Mouse (Mus musculus): Measurements from ENCODE around the gene Rimklb. TPM values are rescaled to one million over a fixed set of nuclear protein-coding genes. Genes with fewer than 3 reads are reported as not detected.

Rimklb gene
- polyA plus RNA-seq, 1 experiment, result not detected

DNA sequence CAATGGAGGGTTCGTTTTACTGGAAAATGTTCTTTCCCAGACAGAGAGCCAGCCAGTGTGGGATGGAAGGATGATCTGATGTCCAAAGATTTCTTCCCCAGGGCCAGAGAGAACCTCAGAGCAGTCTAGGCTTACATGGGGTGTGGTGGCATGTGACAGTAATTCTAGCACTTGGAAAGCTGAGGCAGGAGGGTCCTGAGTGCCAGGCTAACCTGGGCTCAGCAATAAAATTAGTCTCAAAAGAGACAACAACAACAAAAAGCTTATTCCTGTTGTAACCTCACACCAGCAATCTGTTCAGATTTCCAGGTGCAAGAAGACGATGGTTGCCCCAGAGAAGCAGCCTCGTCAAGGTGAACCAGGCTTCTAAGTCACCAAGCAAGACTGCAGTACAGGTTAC lies 7.0 kb upstream of the Rimklb start, which contains the start of gene Mfap5:
Gene Mfap5 (plus strand): TSS at position 301 of the 400 bp plus-strand sequence.
- no peak for TF ChIP-seq GATA1 (IDR thresholded peaks at IDR 0.05; ENCODE audit: borderline replicate concordance, low read length)
- no peak for TF ChIP-seq FLI1 (IDR thresholded peaks at IDR 0.05; ENCODE audit: low read length)
- Histone ChIP-seq H3K4me1 (no peaks in the 10 kb centered on the region), H3K36me3 (replicated peaks; ENCODE audit: low read length) (no peaks in the 10 kb centered on the region), H3K4me3 (replicated peaks) (no peak within 1 kb of the TSS), H3K9me3 (no peaks in the 10 kb centered on the region), H3K27me3 (replicated peaks) (peaks cover 23% of the 10 kb centered on the region)

DNA sequence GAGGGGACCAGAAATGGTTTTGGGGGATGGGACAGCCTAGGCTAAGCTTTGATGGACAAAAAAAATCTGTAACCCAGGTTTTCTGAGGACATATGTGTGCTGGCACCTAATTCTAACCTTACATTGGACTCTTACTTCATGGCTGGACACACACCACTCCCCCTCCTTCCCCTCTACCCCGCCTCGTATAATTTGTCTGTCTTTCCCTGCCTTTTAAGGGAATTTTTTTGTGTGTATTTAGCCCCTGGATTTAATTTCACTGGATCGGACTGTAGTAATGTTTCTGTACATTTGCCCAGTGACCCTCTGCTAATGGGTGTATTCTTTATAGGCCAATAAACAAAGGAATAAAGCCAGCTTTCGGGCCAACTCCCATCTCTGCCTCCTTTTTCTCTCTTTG lies 6.5 kb upstream of the Rimklb start:
- TF ChIP-seq FLI1 (IDR thresholded peaks at IDR 0.05; ENCODE audit: low read length) (no peak), GATA1 (IDR thresholded peaks at IDR 0.05; ENCODE audit: borderline replicate concordance, low read length) (no peak)
- Histone ChIP-seq H3K9me3 (no peaks in the 10 kb centered on the region), H3K4me1 (no peaks in the 10 kb centered on the region), H3K27me3 (replicated peaks) (peaks cover 25% of the 10 kb centered on the region), H3K36me3 (replicated peaks; ENCODE audit: low read length) (no peaks in the 10 kb centered on the region), H3K4me3 (replicated peaks) (no peak overlapping the region)

DNA sequence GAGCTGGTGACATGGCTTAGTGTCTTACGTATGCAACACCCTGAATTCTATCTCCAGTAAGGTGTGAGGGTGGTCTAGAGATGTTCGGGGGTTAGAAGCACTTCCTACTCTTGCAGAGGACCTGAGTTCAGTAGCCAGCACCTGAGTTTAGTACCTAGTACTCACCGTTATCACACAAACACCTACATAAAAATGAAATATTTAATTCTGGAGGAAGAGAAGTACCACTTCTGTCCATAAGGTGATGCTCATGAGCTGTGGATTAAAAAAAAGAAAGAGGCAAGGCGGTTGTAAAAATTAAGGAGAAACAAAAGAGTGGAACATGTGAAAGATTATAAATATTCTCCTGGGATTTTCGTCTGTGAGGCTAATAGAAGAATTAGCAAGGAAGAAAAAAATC lies 2.1 kb downstream of the Rimklb start:
- H3K9me3 ChIP-seq, result no peaks in the 10 kb centered on the region
- TF ChIP-seq FLI1 (IDR thresholded peaks at IDR 0.05; ENCODE audit: low read length) (no peak), GATA1 (IDR thresholded peaks at IDR 0.05; ENCODE audit: borderline replicate concordance, low read length) (no peak)
- peaks cover 11% of the 10 kb centered on the region for H3K4me1 ChIP-seq
- H3K36me3 ChIP-seq (replicated peaks; ENCODE audit: low read length), result no peaks in the 10 kb centered on the region
- no peak overlapping the region for H3K4me3 ChIP-seq (replicated peaks)
- peaks cover 76% of the 10 kb centered on the region for H3K27me3 ChIP-seq (replicated peaks)

GRCm38 (mm10) chr6:122495082-122495881 lies 3.3 kb downstream of the Rimklb start:
- peaks cover 82% of the 10 kb centered on the region for H3K27me3 ChIP-seq (replicated peaks)

GRCm38 (mm10) chr6:122493799-122494472 lies 4.6 kb downstream of the Rimklb start:
- H3K27me3 ChIP-seq (replicated peaks), result peaks cover 86% of the 10 kb centered on the region
- H3K4me3 ChIP-seq (replicated peaks), result no peak overlapping the region

More at GRCm38 (mm10) chr6:122495082-122495881, 3.3 kb downstream of the Rimklb start:
- Histone ChIP-seq H3K36me3 (replicated peaks; ENCODE audit: low read length) (no peaks in the 10 kb centered on the region), H3K9me3 (no peaks in the 10 kb centered on the region), H3K4me1 (peaks cover 17% of the 10 kb centered on the region), H3K4me3 (replicated peaks) (no peak overlapping the region)
- no peak for TF ChIP-seq GATA1 (IDR thresholded peaks at IDR 0.05; ENCODE audit: borderline replicate concordance, low read length)
- no peak for TF ChIP-seq FLI1 (IDR thresholded peaks at IDR 0.05; ENCODE audit: low read length)

GRCm38 (mm10) chr6:122492479-122492878 lies 6.1 kb downstream of the Rimklb start:
- peaks cover 17% of the 10 kb centered on the region for H3K4me1 ChIP-seq
- no peaks in the 10 kb centered on the region for H3K9me3 ChIP-seq
- no peak overlapping the region for H3K4me3 ChIP-seq (replicated peaks)
- H3K27me3 ChIP-seq (replicated peaks), result peaks cover 86% of the 10 kb centered on the region
- no peak for TF ChIP-seq FLI1 (IDR thresholded peaks at IDR 0.05; ENCODE audit: low read length)
- TF ChIP-seq GATA1 (IDR thresholded peaks at IDR 0.05; ENCODE audit: borderline replicate concordance, low read length), result no peak
- no peaks in the 10 kb centered on the region for H3K36me3 ChIP-seq (replicated peaks; ENCODE audit: low read length)

More at GRCm38 (mm10) chr6:122493799-122494472, 4.6 kb downstream of the Rimklb start:
- no peaks in the 10 kb centered on the region for H3K9me3 ChIP-seq
- no peaks in the 10 kb centered on the region for H3K36me3 ChIP-seq (replicated peaks; ENCODE audit: low read length)
- peaks cover 17% of the 10 kb centered on the region for H3K4me1 ChIP-seq
- no peak for TF ChIP-seq GATA1 (IDR thresholded peaks at IDR 0.05; ENCODE audit: borderline replicate concordance, low read length)
- TF ChIP-seq FLI1 (IDR thresholded peaks at IDR 0.05; ENCODE audit: low read length), result no peak

GRCm38 (mm10) chr6:122491557-122491956 lies 7.0 kb downstream of the Rimklb start:
- H3K9me3 ChIP-seq, result peaks cover 5% of the 10 kb centered on the region; the same call in 1 of the 2 replicates
- peaks cover 92% of the 10 kb centered on the region for H3K27me3 ChIP-seq (replicated peaks)
- H3K36me3 ChIP-seq (replicated peaks; ENCODE audit: low read length), result no peaks in the 10 kb centered on the region
- H3K4me3 ChIP-seq (replicated peaks), result peak overlapping the region; percentile 91
- peaks cover 21% of the 10 kb centered on the region for H3K4me1 ChIP-seq
- no peak for TF ChIP-seq FLI1 (IDR thresholded peaks at IDR 0.05; ENCODE audit: low read length)
- TF ChIP-seq GATA1 (IDR thresholded peaks at IDR 0.05; ENCODE audit: borderline replicate concordance, low read length), result no peak

DNA sequence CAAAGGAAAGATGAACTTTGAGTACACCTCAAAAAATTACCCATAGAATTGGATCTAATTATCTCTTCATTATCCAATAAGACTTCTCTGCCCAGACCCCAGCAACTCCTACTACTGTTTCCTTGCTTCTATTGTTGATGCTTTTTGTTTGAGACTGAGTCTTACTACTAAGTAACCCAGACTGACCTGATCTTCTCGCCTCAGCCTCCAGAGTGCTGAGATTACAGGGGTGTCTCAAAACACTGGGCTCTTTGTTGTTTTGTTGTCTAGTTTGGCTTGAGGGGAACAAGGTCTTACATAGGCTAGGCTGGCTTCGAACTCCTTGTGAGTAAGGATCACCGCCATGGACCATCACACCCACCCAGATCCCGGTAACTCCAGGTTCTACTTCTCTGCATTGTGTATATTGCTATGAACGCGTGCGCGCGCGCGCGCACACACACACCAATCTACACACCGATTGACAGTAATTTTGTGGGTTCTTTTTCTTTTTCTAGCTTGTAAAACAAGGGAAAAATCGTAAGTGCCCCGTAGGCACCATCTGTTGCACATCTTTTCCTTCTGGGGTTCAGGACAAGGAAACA lies 7.5 kb downstream of the Rimklb start:
- Histone ChIP-seq H3K9me3 (peaks cover 5% of the 10 kb centered on the region; the same call in 1 of the 2 replicates), H3K27me3 (replicated peaks) (peaks cover 92% of the 10 kb centered on the region), H3K4me3 (replicated peaks) (peak overlapping the region; percentile 91), H3K36me3 (replicated peaks; ENCODE audit: low read length) (no peaks in the 10 kb centered on the region), H3K4me1 (peaks cover 25% of the 10 kb centered on the region)
- TF ChIP-seq GATA1 (IDR thresholded peaks at IDR 0.05; ENCODE audit: borderline replicate concordance, low read length) (no peak), FLI1 (IDR thresholded peaks at IDR 0.05; ENCODE audit: low read length) (no peak)

DNA sequence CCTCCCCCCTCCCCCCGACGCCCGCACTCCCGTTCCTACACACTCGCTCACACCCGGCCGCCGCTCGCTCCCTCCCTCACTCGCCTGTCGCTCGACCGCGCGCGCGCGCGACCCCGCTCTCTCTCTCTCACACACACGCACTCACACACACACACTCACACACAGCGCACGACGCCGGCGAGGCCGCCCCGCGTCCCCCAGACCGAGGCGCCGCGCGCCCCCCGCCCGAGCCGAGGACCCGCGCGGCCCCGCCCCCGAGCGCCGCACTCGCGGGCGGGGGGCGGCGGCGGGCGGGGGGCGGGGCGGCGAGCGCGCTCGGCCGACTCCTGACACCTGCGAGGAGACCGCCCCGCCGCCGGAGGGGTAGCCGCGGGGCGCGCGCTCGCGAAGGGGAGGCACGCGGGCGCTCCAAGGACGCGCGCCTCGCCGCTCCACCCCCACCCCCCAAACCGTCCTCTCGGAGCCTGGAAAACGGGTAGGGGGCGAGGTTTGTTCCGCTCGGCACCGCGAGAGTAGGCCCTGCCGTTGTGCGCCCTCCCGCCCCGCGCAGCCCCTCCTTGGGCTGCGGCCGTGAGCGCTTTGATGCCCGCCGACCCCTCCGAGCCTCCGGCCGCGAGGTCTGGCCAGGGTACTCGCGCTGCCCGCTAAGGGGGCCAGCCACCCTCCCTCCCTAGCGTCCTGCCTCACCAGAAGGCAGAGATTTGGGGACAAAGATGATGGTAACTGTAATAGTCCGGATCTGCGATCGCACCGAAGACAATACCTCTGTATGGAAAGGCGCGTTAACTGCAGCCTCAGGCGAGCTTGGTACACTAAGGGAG lies 12.1 kb downstream of the Rimklb start:
- peaks cover 88% of the 10 kb centered on the region for H3K27me3 ChIP-seq (replicated peaks)

More for the DNA sequence above, 12.1 kb downstream of the Rimklb start:
- Histone ChIP-seq H3K36me3 (replicated peaks; ENCODE audit: low read length) (no peaks in the 10 kb centered on the region), H3K4me3 (replicated peaks) (peak overlapping the region; percentile 91), H3K9me3 (peaks cover 5% of the 10 kb centered on the region; the same call in 1 of the 2 replicates), H3K4me1 (peaks cover 20% of the 10 kb centered on the region)
- TF ChIP-seq GATA1 (IDR thresholded peaks at IDR 0.05; ENCODE audit: borderline replicate concordance, low read length) (no peak), FLI1 (IDR thresholded peaks at IDR 0.05; ENCODE audit: low read length) (no peak)
